Mouse (Mus musculus) hindbrain, embryonic 12.5 days (tissue): ENCODE measurements at regions not wholly inside any gene's neighbourhood (a gene's known extent, or its start where the extent isn't known, plus 50 kb on each side); places are given as distances from the start of the nearest gene placed in this dataset.

Experiments
- ATAC-seq: fragments of 200-750 bp; cut with Nextera tagmentation; 2 replicates; pipeline ENCODE4 v1.8.0; 2017; ENCODE audit warnings: moderate TSS enrichment; ENCODE audit not compliant: low FRiP score
- H3K27ac ChIP-seq: fragments of 300-500 bp; sonication (generic); 2 replicates; pipeline ENCODE4 v1.5.1; 2016; ENCODE audit warnings: mild to moderate bottlenecking
- H3K27me3 ChIP-seq: fragments of 300-500 bp; sonication (generic); 2 replicates; pipeline ENCODE4 v1.6.1; 2016; ENCODE audit warnings: mild to moderate bottlenecking
- H3K36me3 ChIP-seq: fragments of 300-500 bp; sonication (generic); 2 replicates; pipeline ENCODE4 v1.6.1; 2016; ENCODE audit warnings: mild to moderate bottlenecking
- H3K4me1 ChIP-seq: fragments of 300-500 bp; sonication (generic); 2 replicates; pipeline ENCODE4 v1.6.1; 2016
- H3K4me2 ChIP-seq: fragments of 300-500 bp; sonication (generic); replicated peaks from 2 replicates; pipeline ENCODE4 v1.6.1; 2016; ENCODE audit warnings: mild to moderate bottlenecking
- H3K4me3 ChIP-seq: fragments of 300-500 bp; sonication (generic); 2 replicates; pipeline ENCODE4 v1.5.1; 2016; ENCODE audit warnings: mild to moderate bottlenecking
- H3K9ac ChIP-seq: fragments of 300-500 bp; sonication (generic); 2 replicates; pipeline ENCODE4 v1.6.1; 2016; ENCODE audit warnings: mild to moderate bottlenecking, moderate library complexity
- H3K9me3 ChIP-seq: fragments of 300-500 bp; sonication (generic); replicated peaks from 2 replicates; pipeline ENCODE4 v1.6.1; 2016; ENCODE audit warnings: mild to moderate bottlenecking
- WGBS: fragments of 180-500 bp; shearing (Covaris S2); methylation state at CpG from one replicate; pipeline ENCODE4 v1.1.7; 2016; 5-methylcytosine and 5-hydroxymethylcytosine counted together

GRCm38 (mm10) chr1:177648974-177649373, 80.6 kb upstream of the 1700016C15Rik start:
- Histone ChIP-seq H3K4me1 (0 out of 2 replicates have a peak, but pooled peaks cover 2% of the 10 kb centered on the region), H3K4me3 (no peak overlapping the region), H3K4me2 (no peak overlapping the region), H3K27me3 (no peaks in the 10 kb centered on the region), H3K27ac (no peak overlapping the region), H3K9ac (no peak overlapping the region), H3K9me3 (no peaks in the 10 kb centered on the region), H3K36me3 (no peaks in the 10 kb centered on the region)
- WGBS = 91% methylated on average over 4 of the region's 4 CpGs
- ATAC-seq = no peak

- no peak for ATAC-seq
- 72% methylated on average over 5 of the region's 5 CpGs for WGBS
- Histone ChIP-seq H3K27me3 (no peaks in the 10 kb centered on the region), H3K9me3 (no peaks in the 10 kb centered on the region), H3K36me3 (no peaks in the 10 kb centered on the region), H3K9ac (no peak overlapping the region), H3K4me2 (no peak overlapping the region), H3K4me3 (no peak overlapping the region), H3K4me1 (no peaks in the 10 kb centered on the region), H3K27ac (no peak overlapping the region)
These were observed 78.4 kb upstream of the 1700016C15Rik start for GRCm38 (mm10) chr1:177651219-177651618.

GRCm38 (mm10) chr1:177663163-177663562, 66.5 kb upstream of the 1700016C15Rik start:
- H3K4me1 ChIP-seq = no peaks in the 10 kb centered on the region
- H3K27me3 ChIP-seq = no peaks in the 10 kb centered on the region
- no peaks in the 10 kb centered on the region for H3K9me3 ChIP-seq
- no peak overlapping the region for H3K4me2 ChIP-seq
- no peak overlapping the region for H3K27ac ChIP-seq
- H3K4me3 ChIP-seq = no peak overlapping the region
- H3K9ac ChIP-seq = no peak overlapping the region
- 82% methylated on average over 7 of the region's 7 CpGs for WGBS
- H3K36me3 ChIP-seq = no peaks in the 10 kb centered on the region
- no peak for ATAC-seq

DNA sequence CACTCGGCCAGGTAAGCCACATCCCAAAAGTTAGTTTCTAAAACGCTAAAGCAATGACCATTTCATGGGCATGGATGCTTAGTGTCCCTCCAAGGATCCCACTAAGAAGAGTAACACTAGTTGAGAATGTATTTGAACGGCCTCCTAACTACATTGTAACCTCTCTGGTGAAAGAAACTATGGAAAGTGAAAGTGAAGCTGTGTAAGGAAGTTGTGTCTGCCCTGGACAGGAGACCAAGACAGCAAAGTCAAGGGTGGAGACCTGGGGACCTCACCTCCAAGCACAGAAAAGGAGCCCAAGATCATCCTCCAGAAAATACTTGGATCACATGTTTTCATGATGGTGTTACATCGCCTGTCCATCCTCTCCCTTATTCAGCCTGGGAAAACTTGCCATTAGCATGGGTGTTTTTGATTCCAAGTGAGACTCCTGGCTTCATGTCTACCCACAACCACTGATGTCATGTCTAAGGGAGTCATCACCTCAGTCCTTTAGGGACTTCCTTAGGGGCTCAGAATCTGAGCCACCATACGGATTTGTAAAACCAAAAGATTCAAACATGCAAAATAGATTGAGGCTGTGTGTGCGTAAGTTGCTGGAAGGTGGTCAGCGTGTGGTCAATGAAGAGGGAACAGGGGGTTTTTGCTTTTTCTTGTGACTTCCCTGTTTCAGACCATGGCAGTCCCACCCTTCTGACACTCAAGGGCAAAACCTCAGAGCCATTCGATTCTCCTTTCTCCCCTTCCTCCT, 62.4 kb upstream of the 1700016C15Rik start:
- Histone ChIP-seq H3K9ac (no peak overlapping the region), H3K4me2 (no peak overlapping the region), H3K4me1 (no peaks in the 10 kb centered on the region), H3K36me3 (no peaks in the 10 kb centered on the region), H3K27ac (no peak overlapping the region), H3K4me3 (no peak overlapping the region), H3K9me3 (no peaks in the 10 kb centered on the region), H3K27me3 (no peaks in the 10 kb centered on the region)
- ATAC-seq = no peak
- 88% methylated on average over 8 of the region's 8 CpGs for WGBS

- Histone ChIP-seq H3K9me3 (no peaks in the 10 kb centered on the region), H3K27ac (no peak overlapping the region), H3K27me3 (no peaks in the 10 kb centered on the region), H3K9ac (no peak overlapping the region), H3K4me3 (no peak overlapping the region), H3K4me2 (no peak overlapping the region), H3K4me1 (no peaks in the 10 kb centered on the region), H3K36me3 (no peaks in the 10 kb centered on the region)
- WGBS = 93% methylated on average over 1 of the region's 1 CpGs
- ATAC-seq = no peak
These were observed 59.0 kb upstream of the 1700016C15Rik start for GRCm38 (mm10) chr1:177670576-177670975.

DNA sequence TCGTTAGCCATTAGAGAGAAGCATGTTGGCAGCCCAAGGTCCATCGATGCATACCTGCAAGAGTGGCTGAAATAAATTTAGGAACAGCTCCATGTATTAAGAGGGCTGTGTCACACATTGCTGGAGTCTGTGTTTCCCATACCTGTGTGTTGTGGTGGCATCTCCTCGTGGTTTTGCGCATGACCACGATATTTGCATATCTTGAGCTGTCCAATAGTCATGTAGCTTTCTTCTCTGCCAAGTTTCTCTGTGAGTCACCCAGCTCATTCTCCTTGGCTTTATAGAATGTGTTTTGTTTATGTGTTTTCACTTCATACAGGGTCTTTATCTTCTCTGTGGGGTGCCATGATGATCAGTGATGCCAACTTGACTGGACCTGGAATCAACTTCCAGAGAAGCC, 53.0 kb upstream of the 1700016C15Rik start:
- Histone ChIP-seq H3K4me3 (no peak overlapping the region), H3K9me3 (no peaks in the 10 kb centered on the region), H3K36me3 (no peaks in the 10 kb centered on the region), H3K27ac (no peak overlapping the region), H3K9ac (no peak overlapping the region), H3K27me3 (no peaks in the 10 kb centered on the region), H3K4me1 (no peaks in the 10 kb centered on the region), H3K4me2 (no peak overlapping the region)
- no peak for ATAC-seq
- WGBS = 93% methylated on average over 5 of the region's 5 CpGs

GRCm38 (mm10) chr1:177678832-177679231, 50.8 kb upstream of the 1700016C15Rik start:
- WGBS = 81% methylated on average over 4 of the region's 4 CpGs
- no peaks in the 10 kb centered on the region for H3K27me3 ChIP-seq
- H3K4me3 ChIP-seq = no peak overlapping the region
- ATAC-seq = no peak
- peaks cover 4% of the 10 kb centered on the region for H3K4me1 ChIP-seq
- no peaks in the 10 kb centered on the region for H3K36me3 ChIP-seq
- H3K4me2 ChIP-seq = no peak overlapping the region
- H3K27ac ChIP-seq = no peak overlapping the region
- H3K9me3 ChIP-seq = no peaks in the 10 kb centered on the region
- no peak overlapping the region for H3K9ac ChIP-seq
